Mouse (Mus musculus) forebrain, embryonic 15.5 days (tissue): ENCODE measurements around the gene Il2rb. TPM values are rescaled to one million over a fixed set of nuclear protein-coding genes. Genes with fewer than 3 reads are reported as not detected.

Experiments
- ATAC-seq: fragments of 200-750 bp; cut with Nextera tagmentation; replicated peaks from 2 replicates; pipeline ENCODE4 v1.8.0; 2017; ENCODE audit warnings: mild to moderate bottlenecking, moderate TSS enrichment, moderate library complexity
- H3K27ac ChIP-seq: fragments of 300-500 bp; sonication (generic); replicated peaks from 2 replicates; pipeline ENCODE4 v1.5.1; 2015; ENCODE audit warnings: mild to moderate bottlenecking, inconsistent platforms
- H3K27me3 ChIP-seq: fragments of 300-500 bp; sonication (generic); 2 replicates; pipeline ENCODE4 v1.6.1; 2015; ENCODE audit warnings: inconsistent platforms
- H3K36me3 ChIP-seq: fragments of 300-500 bp; sonication (generic); 2 replicates; pipeline ENCODE4 v1.6.1; 2015; ENCODE audit warnings: mild to moderate bottlenecking, inconsistent platforms
- H3K4me1 ChIP-seq: fragments of 300-500 bp; sonication (generic); 2 replicates; pipeline ENCODE4 v1.6.1; 2015; ENCODE audit warnings: inconsistent platforms
- H3K4me2 ChIP-seq: fragments of 300-500 bp; sonication (generic); replicated peaks from 2 replicates; pipeline ENCODE4 v1.6.1; 2015; ENCODE audit warnings: mild to moderate bottlenecking, inconsistent platforms
- H3K4me3 ChIP-seq: fragments of 300-500 bp; sonication (generic); 2 replicates; pipeline ENCODE4 v1.5.1; 2015; ENCODE audit warnings: mild to moderate bottlenecking, inconsistent platforms
- H3K9ac ChIP-seq: fragments of 300-500 bp; sonication (generic); replicated peaks from 2 replicates; pipeline ENCODE4 v1.6.1; 2015; ENCODE audit warnings: mild to moderate bottlenecking, inconsistent platforms
- H3K9me3 ChIP-seq: fragments of 300-500 bp; sonication (generic); 2 replicates; pipeline ENCODE4 v1.6.1; 2016; ENCODE audit warnings: inconsistent platforms
- WGBS: fragments of 180-500 bp; shearing (Covaris S2); methylation state at CpG from one replicate; pipeline ENCODE4 v1.1.7; 2015; ENCODE audit warnings: mixed read lengths; 5-methylcytosine and 5-hydroxymethylcytosine counted together
- polyA plus RNA-seq: library from polyadenylated mRNA; unstranded; fragments of >200 nt; fragmentation: Nextera tagmentation; extraction: Ambion mirVana; gene quantifications from 2 replicates; pipeline ENCODE4 v1.2.1, GENCODE M21; 2015

Il2rb gene
- polyA plus RNA-seq, 1 experiment from 2014 or later: not detected

DNA sequence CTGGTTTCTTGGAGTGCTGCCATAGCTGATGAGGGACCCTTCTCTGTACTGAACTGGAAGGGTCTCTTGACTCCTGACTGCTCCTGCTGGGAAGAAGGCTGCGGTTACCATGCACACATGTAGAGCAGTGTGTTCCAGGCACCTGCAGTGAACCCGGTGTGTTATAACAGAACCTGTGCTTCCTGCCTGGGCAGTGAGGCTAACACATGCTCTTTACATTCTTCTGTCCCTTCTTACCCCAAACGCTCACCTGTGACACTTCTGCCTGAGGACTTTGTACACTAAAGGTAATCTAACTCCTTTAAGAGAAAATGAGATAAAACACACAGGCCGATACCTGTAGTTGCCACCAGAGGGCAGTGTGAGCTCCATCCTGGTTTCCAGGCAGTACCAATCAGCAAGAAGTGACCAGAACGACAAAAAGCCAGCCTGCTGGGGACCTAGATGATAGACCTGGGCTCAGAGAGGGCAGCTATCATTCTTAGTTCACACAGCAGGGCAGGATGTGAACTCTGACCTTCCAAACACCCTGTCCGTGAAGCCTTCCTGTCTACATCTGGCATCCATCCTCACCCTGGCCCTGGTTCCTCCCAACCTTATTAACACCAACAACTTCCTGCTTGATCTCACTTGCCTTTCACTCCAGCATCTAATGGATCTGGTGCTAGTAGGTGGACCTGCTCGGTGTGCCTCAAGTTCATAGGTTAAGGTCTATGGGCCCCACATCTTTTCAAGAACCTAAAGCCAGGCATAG is 19.5 kb upstream of the Il2rb start:
- H3K27me3 ChIP-seq: no peaks in the 10 kb centered on the region
- H3K9ac ChIP-seq: no peak overlapping the region
- no peaks in the 10 kb centered on the region for H3K36me3 ChIP-seq
- H3K4me3 ChIP-seq: no peak overlapping the region
- H3K27ac ChIP-seq: no peak overlapping the region; the same call in 1 of the 2 replicates
- no peak overlapping the region for H3K4me2 ChIP-seq
- no peaks in the 10 kb centered on the region for H3K9me3 ChIP-seq
- H3K4me1 ChIP-seq: peaks cover 8% of the 10 kb centered on the region
- peak; percentile 57; the same call in 1 of the 2 replicates for ATAC-seq
- WGBS: 31% methylated on average over 7 of the region's 7 CpGs

DNA sequence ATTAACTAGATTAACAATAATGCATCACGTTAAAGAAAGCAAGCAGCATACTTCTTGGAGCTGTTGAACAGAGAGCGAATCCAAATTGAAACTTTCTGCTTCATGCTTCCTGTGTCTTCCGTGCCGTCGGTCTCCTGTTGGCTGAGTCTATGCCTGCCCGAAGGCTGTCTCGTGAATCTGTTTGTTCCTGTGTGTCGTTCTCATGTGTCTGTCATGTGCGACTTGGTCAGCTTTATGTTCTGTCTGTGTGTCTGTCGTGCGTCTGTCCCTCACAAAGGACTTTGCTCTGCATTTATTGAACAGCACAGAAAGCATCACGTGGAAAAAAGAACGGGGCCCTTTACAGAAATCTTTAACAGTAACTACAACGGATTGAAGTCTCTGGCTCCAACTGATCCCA is 17.9 kb upstream of the Il2rb start:
- Histone ChIP-seq H3K4me1 (peaks cover 8% of the 10 kb centered on the region), H3K27me3 (no peaks in the 10 kb centered on the region), H3K36me3 (no peaks in the 10 kb centered on the region), H3K4me3 (no peak overlapping the region), H3K27ac (no peak overlapping the region), H3K9me3 (no peaks in the 10 kb centered on the region), H3K9ac (no peak overlapping the region), H3K4me2 (no peak overlapping the region)
- WGBS: 87% methylated on average over 14 of the region's 14 CpGs
- ATAC-seq: no peak

DNA sequence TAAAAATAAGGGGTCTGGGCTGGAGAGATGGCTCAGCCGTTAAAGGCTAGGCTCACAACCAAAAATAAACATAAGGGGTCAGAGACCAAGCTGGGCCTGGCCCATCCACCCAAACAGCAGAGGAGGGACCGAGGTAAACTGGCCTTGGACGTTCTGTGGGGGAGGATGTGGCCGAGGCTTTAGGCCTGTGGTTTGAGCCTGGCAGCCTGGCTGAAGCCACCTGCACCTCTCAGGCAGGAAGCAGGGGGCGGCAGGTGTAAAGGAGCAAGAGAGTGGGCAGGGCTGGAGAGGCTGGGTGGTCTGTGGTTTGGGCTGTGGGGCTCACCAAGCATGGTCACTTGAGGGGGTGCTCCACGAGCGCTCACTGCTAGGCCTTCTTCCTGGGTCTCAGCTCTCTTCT is 16.9 kb upstream of the Il2rb start:
- Histone ChIP-seq H3K4me2 (no peak overlapping the region), H3K27ac (no peak overlapping the region), H3K4me3 (no peak overlapping the region), H3K27me3 (no peaks in the 10 kb centered on the region), H3K4me1 (peaks cover 8% of the 10 kb centered on the region), H3K9me3 (no peaks in the 10 kb centered on the region), H3K9ac (no peak overlapping the region), H3K36me3 (no peaks in the 10 kb centered on the region)
- ATAC-seq: no peak
- WGBS: 87% methylated on average over 7 of the region's 7 CpGs

DNA sequence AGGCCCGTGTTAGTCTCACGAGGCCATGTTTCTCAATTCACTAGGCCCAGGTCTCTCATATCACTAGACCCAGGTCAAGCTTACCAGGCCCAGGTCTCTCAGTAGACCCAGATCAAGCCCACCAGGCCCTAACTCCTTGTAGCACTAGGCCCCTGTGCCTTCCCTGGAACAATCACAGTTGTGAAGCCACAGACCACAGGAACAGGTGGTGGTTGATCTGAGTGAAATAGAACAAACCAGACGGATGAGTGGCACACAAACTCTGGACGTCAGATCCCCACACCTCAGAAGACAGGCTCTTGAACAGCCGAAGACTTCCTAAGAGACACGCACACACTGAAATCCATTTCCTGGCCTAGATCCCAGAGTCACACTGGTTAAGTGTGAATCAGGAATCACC is 15.7 kb upstream of the Il2rb start:
- Histone ChIP-seq H3K4me1 (peaks cover 8% of the 10 kb centered on the region), H3K9me3 (no peaks in the 10 kb centered on the region), H3K36me3 (no peaks in the 10 kb centered on the region), H3K4me2 (no peak overlapping the region), H3K4me3 (no peak overlapping the region), H3K27ac (no peak overlapping the region), H3K9ac (no peak overlapping the region), H3K27me3 (no peaks in the 10 kb centered on the region)
- 87% methylated on average over 6 of the region's 6 CpGs for WGBS
- ATAC-seq: no peak

DNA sequence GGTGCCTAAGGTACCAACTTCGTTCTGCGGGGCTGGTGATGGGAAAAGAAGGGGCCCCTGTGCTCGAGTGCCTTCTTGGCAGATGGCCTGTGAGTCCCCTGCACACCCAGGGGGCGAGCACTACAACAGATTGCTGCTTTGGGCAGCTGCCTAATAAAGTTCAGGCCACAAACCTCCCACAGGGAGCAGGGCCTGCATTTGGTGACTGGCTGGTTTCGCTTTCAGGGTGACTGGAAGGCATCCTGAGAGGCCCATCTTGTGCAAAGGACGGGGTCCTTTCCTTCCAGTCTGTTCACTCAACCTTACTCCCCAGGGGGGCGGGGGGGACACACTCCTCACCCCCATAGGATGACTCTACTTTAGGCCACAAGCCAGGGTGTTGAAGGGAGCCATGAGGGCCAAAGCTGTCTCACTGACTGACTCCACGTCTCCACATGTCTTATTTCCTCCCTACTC is 15.1 kb upstream of the Il2rb start:
- WGBS: 68% methylated on average over 8 of the region's 8 CpGs
- Histone ChIP-seq H3K9me3 (no peaks in the 10 kb centered on the region), H3K4me2 (no peak overlapping the region), H3K4me1 (peaks cover 8% of the 10 kb centered on the region), H3K27ac (no peak overlapping the region), H3K9ac (no peak overlapping the region), H3K36me3 (no peaks in the 10 kb centered on the region), H3K4me3 (no peak overlapping the region), H3K27me3 (no peaks in the 10 kb centered on the region)
- no peak for ATAC-seq

DNA sequence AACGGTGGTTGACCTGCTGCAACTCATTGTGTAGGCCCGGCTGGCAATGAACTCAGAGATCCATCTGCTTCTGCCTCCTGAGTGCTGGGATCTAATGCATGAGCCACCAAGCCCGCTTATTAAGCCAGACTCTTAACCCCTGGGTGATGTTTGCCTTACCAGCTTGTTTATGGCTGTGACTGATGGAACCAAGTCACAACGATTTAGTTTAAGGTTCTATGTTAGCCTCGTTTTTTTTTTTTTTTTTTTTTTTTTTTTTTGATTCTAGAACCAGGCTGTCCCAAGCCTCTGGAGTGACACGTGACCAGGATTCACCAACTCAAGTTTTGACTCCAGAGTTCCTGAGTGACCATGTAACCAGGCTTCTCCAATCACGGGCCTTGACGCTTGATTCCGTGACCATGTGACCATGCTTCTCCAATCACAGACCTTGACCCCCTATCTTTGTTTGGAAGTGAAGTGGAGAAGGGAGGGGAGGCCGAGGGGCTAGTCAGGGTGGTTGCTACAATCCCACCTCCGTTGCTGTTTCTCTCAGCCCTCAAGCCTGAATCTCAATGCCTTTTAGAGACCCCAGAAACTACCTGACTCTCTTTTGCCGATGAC is 14.3 kb upstream of the Il2rb start:
- Histone ChIP-seq H3K9me3 (no peaks in the 10 kb centered on the region), H3K4me1 (peaks cover 3% of the 10 kb centered on the region; the same call in 1 of the 2 replicates), H3K4me2 (no peak overlapping the region), H3K9ac (no peak overlapping the region), H3K27me3 (no peaks in the 10 kb centered on the region), H3K27ac (no peak overlapping the region), H3K36me3 (no peaks in the 10 kb centered on the region), H3K4me3 (no peak overlapping the region)
- 54% methylated on average over 12 of the region's 12 CpGs for WGBS
- no peak for ATAC-seq

DNA sequence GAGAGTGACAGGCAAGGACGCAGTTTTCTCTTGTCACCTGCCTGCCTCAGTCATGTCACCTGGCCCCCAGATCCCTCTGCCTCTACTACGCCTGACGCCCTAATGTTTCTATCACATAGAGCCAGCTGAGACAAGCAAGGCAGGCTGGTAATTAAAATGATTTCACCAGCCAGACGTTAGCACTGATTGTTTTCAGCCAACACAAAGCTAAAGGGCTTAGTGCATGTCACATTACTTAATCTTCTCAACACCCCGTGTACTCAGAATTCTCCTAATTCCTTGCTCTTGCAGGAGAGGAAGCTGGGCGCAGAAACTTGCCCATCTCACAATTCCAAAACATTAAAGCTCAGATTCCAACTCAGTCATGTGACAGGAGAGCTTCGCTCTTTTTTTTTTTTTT is 13.4 kb upstream of the Il2rb start:
- Histone ChIP-seq H3K4me3 (no peak overlapping the region), H3K27me3 (no peaks in the 10 kb centered on the region), H3K9me3 (no peaks in the 10 kb centered on the region), H3K36me3 (no peaks in the 10 kb centered on the region), H3K27ac (no peak overlapping the region), H3K4me1 (peaks cover 3% of the 10 kb centered on the region; the same call in 1 of the 2 replicates), H3K9ac (no peak overlapping the region), H3K4me2 (no peak overlapping the region)
- ATAC-seq: no peak
- 46% methylated on average over 7 of the region's 7 CpGs for WGBS

DNA sequence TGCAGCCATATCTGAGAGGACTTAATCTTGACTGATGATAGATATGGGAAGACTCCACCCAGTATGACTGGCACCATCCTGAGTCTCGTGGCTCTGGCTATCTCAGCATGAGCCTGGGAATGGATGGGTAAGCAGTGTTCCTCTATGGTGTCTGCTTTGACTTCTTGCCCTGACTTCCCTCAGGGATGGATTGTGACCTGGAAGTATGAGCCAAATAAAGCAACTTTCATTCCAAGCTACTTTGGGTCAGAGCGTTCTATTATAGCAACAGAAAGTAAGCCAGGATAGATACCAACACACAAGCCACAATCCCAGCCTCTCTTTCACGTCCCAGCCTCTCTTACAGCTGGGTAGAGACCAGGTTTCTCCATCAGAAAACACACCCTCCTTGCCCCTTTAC is 10.5 kb upstream of the Il2rb start:
- ATAC-seq: no peak
- 81% methylated on average over 3 of the region's 3 CpGs for WGBS

DNA sequence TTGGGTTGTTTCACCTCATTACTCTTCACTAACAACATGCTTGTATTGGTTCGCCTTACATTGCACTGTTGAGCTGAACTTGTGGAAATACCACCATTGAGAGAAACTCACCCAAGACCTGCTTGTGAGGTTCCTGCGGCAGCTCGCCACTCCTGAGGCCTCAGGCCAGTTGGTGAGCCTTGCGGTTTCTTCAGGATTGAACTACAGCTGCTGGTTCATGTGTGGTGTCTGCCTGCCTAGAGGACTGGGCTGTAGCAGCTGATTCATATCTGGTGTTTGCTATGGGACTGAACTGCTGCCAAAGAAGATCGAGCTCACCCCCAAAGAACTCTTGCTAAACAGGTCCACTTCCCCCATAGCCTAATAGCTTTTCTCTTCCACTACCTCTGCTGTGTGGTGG is 9.7 kb upstream of the Il2rb start:
- H3K27me3 ChIP-seq: no peaks in the 10 kb centered on the region
- no peak overlapping the region for H3K4me2 ChIP-seq
- H3K9me3 ChIP-seq: no peaks in the 10 kb centered on the region
- no peak overlapping the region for H3K27ac ChIP-seq
- H3K9ac ChIP-seq: no peak overlapping the region
- 91% methylated on average over 5 of the region's 5 CpGs for WGBS
- H3K4me1 ChIP-seq: no peaks in the 10 kb centered on the region
- H3K36me3 ChIP-seq: no peaks in the 10 kb centered on the region
- ATAC-seq: no peak
- H3K4me3 ChIP-seq: no peak overlapping the region

More for the DNA sequence above, 10.5 kb upstream of the Il2rb start:
- no peak overlapping the region for H3K27ac ChIP-seq
- H3K9ac ChIP-seq: no peak overlapping the region
- H3K4me1 ChIP-seq: peaks cover 3% of the 10 kb centered on the region; the same call in 1 of the 2 replicates
- no peaks in the 10 kb centered on the region for H3K36me3 ChIP-seq
- no peak overlapping the region for H3K4me3 ChIP-seq
- H3K9me3 ChIP-seq: no peaks in the 10 kb centered on the region
- H3K4me2 ChIP-seq: no peak overlapping the region
- no peaks in the 10 kb centered on the region for H3K27me3 ChIP-seq

DNA sequence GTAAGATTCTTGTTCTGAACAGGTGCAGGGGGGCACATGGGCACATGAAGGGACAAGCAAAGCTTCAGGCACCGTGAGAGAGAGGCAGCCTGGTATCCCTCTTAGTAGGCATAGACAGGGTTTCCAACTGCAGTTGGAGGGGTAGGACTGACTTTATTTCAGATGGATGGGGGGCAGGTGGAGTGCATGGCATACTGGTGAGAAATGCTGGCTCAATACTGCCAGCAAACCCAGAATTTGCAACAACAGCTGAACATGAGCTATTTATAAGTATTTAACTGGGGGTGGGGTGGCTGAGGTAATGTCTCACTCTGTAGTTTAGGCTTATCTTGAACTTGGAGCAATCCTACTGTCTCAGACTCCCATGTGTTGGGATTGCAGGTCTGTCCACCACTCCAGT is 8.9 kb upstream of the Il2rb start:
- H3K9me3 ChIP-seq: no peaks in the 10 kb centered on the region
- no peak for ATAC-seq
- H3K27me3 ChIP-seq: no peaks in the 10 kb centered on the region
- no peak overlapping the region for H3K4me3 ChIP-seq
- H3K4me2 ChIP-seq: no peak overlapping the region
- H3K9ac ChIP-seq: no peak overlapping the region
- 86% methylated on average over 1 of the region's 1 CpGs for WGBS
- H3K4me1 ChIP-seq: no peaks in the 10 kb centered on the region
- no peak overlapping the region for H3K27ac ChIP-seq
- no peaks in the 10 kb centered on the region for H3K36me3 ChIP-seq

DNA sequence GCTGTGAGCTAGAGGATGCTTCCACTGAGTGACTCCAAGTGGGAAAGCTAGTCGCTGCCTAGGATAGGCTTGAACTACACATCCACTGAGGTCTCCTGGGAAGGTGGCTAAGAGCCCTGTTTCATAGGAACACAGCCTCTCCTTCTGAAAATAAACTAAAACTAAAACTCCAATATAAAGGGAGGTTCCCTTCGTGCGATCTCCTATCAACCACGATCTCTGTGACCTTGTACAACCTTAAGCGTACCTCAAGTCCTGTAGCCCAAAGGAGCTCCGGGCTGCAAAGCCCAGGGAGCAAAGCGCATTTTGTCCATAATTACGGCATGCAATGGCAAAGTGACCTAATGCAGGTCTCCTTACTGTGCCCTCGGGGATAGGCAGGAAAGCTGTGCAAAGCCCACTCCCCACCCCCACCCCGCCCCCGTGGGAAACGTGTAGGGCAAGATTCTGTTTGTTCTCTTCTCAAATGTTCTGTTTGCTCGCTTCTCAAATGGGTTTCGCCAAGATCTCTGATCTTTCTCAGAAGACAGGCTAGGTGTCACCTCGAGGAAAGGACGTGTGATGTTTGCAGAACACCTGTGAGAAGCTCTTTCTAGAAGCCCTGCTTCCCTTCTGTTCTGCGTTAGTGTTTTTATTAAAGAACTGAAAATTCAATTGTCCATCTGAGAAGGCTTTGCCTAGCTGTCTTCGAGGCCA is 7.5 kb upstream of the Il2rb start:
- Histone ChIP-seq H3K27me3 (no peaks in the 10 kb centered on the region), H3K36me3 (no peaks in the 10 kb centered on the region), H3K4me1 (no peaks in the 10 kb centered on the region), H3K9me3 (no peaks in the 10 kb centered on the region), H3K4me2 (no peak overlapping the region), H3K27ac (no peak overlapping the region), H3K4me3 (no peak overlapping the region), H3K9ac (no peak overlapping the region)
- no peak for ATAC-seq
- 90% methylated on average over 18 of the region's 18 CpGs for WGBS

DNA sequence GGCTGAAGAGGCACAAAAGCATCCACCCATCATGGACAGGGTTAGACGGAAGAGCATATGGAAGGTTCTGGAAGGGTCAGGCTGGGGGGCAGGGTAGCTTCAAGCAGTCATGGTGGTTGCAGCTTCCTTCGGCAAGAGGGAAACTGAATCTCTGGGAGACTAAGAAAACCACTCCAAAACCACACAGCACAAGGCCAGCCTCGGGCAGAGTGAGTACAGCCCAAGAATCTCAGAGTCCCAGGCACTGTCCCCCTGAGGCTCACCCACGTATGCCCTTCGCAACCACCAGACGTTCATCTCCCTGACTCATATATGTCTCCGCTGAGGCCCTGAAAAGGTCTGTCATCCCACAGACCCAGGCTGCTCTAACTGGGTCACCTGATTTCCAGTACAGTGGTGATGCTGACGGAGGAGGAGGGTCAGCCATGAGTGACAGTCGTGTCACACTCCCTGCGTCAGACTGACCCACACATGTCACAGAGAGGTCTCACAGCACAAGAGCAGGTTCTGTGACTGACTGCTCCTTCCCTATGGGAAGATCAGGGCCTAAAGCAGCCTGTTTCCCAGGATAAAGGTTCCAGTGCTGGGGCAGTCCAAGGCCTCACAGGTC is 1.6 kb downstream of the Il2rb start:
- H3K4me3 ChIP-seq: no peak overlapping the region
- H3K27me3 ChIP-seq: no peaks in the 10 kb centered on the region
- no peak overlapping the region for H3K4me2 ChIP-seq
- ATAC-seq: no peak
- H3K4me1 ChIP-seq: no peaks in the 10 kb centered on the region
- no peak overlapping the region for H3K9ac ChIP-seq
- no peaks in the 10 kb centered on the region for H3K9me3 ChIP-seq
- no peaks in the 10 kb centered on the region for H3K36me3 ChIP-seq
- no peak overlapping the region for H3K27ac ChIP-seq
- 78% methylated on average over 10 of the region's 10 CpGs for WGBS
